1 mouse cellular context compared by ENCODE assay signal in the genomic region with DNA sequence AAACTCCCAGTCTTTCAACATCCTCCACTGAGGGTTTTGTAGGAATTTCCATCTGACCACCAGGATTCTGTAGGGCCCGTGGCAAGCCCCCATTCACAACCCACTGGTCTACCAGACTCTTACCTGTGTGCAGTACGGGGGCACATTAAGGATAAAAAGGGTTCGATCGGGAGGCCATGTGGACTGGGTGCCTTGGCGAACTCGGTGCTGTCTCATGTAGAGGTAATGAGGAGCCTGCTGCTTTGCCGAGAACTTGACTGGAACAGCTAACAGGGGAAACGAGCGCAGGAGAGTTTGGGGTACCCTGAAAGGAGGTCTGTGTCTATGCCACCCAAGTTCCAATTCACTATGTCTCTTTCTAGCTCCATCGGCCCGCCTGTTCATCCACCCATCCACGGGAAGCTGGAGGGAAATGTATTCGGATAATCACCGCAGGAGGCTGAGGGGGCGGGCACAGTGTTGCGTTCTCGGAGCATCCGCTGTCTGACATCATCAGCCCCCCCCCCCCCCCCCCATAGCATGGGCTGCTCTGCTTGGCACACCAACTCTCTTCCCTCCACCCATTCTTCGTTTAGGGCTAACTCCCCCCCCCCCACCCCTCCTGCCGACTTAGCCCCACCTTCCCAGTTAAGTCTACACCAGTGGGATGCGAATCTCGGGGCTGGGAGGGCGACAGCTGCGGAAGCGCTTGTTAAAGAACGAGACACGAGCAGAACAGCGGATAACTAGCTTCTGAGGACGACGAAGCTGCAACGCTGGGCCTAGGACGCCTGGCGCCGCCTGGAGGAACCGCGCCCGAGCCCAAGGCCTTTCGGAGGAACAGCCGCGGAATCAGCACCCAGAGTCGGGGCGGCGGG.
TF ChIP-seq lines count a peak whose summit lies in the region.

No protein-coding gene starts in this region.

TF ChIP-seq in CH12.LX, 34 proteins besides CTCF, POLR2A, EP300 and RAD21 (continued from another document):
- TF ChIP-seq JUND (conservative IDR thresholded peaks at IDR 0.05; ENCODE audit: low read depth, low read length) (no peak), ETS1 (conservative IDR thresholded peaks at IDR 0.05; ENCODE audit: low read depth, low read length) (no peak), MAX (IDR thresholded peaks at IDR 0.05; ENCODE audit: low read length) (no peak)
